Mouse (Mus musculus): ENCODE measurements at regions not wholly inside any gene's neighbourhood (a gene's known extent, or its start where the extent isn't known, plus 50 kb on each side); places are given as distances from the start of the nearest gene placed in this dataset.

- H3K4me1 ChIP-seq (replicated peaks; ENCODE audit: control insufficient read depth, insufficient read depth, low read length): no peaks in the 10 kb centered on the region
- no peak overlapping the region for H3K4me2 ChIP-seq (replicated peaks; ENCODE audit: low read depth)
- H3K4me3 ChIP-seq (ENCODE audit: low read depth, low read length): no peak overlapping the region
- no peaks in the 10 kb centered on the region for H3K36me3 ChIP-seq (ENCODE audit: control insufficient read depth, insufficient read depth)
- no peaks in the 10 kb centered on the region for H3K27me3 ChIP-seq (replicated peaks; ENCODE audit: control insufficient read depth, insufficient read depth, low read length)
- no peaks in the 10 kb centered on the region for H3K9me3 ChIP-seq (ENCODE audit: control insufficient read depth)
- 82% methylated on average over 4 of the region's 4 CpGs for WGBS
- H3K9ac ChIP-seq (ENCODE audit: low read depth, low read length): no peak overlapping the region
- ATAC-seq: no peak
- H3K27ac ChIP-seq (ENCODE audit: low read depth, low read length): no peak overlapping the region
- no peak for TF ChIP-seq CTCF (IDR thresholded peaks at IDR 0.05; ENCODE audit: low read depth)
These were observed 250.3 kb downstream of the Gm826 start for GRCm38 (mm10) chr2:160083674-160084073.

DNA sequence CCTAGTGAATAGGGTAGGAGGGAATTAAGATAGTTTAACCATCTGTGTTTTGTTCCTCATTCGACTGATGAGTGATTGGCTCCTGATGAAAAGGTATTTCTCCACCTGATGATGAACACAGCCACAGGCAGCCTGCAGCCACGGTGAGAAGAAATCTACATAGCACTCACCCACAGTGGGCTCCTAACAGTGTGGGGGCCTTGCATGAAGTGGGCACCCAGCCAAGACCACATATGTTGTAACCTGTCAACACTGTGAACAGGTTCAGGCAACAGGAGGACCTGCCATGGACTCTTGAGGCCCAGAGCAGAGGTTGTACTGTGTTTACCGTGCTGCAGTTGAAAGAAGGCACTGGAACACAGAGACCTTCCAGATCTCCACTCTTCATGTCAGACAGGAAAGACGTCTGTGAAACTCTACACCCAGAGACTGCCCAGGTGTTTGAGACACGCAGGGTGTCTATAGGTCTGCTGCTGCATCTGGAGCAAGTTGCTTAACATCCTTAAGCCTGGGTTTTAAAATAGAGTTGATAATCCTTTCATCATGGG lies 251.8 kb downstream of the Gm826 start:
- Histone ChIP-seq H3K27me3 (replicated peaks; ENCODE audit: control insufficient read depth, insufficient read depth, low read length) (no peaks in the 10 kb centered on the region), H3K27ac (ENCODE audit: low read depth, low read length) (no peak overlapping the region), H3K9me3 (ENCODE audit: control insufficient read depth) (no peaks in the 10 kb centered on the region), H3K36me3 (ENCODE audit: control insufficient read depth, insufficient read depth) (no peaks in the 10 kb centered on the region), H3K4me2 (replicated peaks; ENCODE audit: low read depth) (no peak overlapping the region), H3K4me3 (ENCODE audit: low read depth, low read length) (no peak overlapping the region), H3K9ac (ENCODE audit: low read depth, low read length) (no peak overlapping the region), H3K4me1 (replicated peaks; ENCODE audit: control insufficient read depth, insufficient read depth, low read length) (no peaks in the 10 kb centered on the region)
- TF ChIP-seq CTCF (IDR thresholded peaks at IDR 0.05; ENCODE audit: low read depth): no peak
- ATAC-seq: no peak
- WGBS: 67% methylated on average over 5 of the region's 5 CpGs

- no peaks in the 10 kb centered on the region for H3K27me3 ChIP-seq (replicated peaks; ENCODE audit: control insufficient read depth, insufficient read depth, low read length)
- ATAC-seq: no peak
- no peak overlapping the region for H3K4me3 ChIP-seq (ENCODE audit: low read depth, low read length)
- no peaks in the 10 kb centered on the region for H3K4me1 ChIP-seq (replicated peaks; ENCODE audit: control insufficient read depth, insufficient read depth, low read length)
- no peak for TF ChIP-seq CTCF (IDR thresholded peaks at IDR 0.05; ENCODE audit: low read depth)
- H3K36me3 ChIP-seq (ENCODE audit: control insufficient read depth, insufficient read depth): no peaks in the 10 kb centered on the region
- H3K4me2 ChIP-seq (replicated peaks; ENCODE audit: low read depth): no peak overlapping the region
- 53% methylated on average over 3 of the region's 3 CpGs for WGBS
- H3K9me3 ChIP-seq (ENCODE audit: control insufficient read depth): no peaks in the 10 kb centered on the region
- no peak overlapping the region for H3K9ac ChIP-seq (ENCODE audit: low read depth, low read length)
- H3K27ac ChIP-seq (ENCODE audit: low read depth, low read length): no peak overlapping the region
These were observed 258.3 kb downstream of the Gm826 start for GRCm38 (mm10) chr2:160075694-160076093.

GRCm38 (mm10) chr2:160070441-160070840 lies 263.5 kb downstream of the Gm826 start:
- Histone ChIP-seq H3K9me3 (ENCODE audit: control insufficient read depth) (no peaks in the 10 kb centered on the region), H3K4me1 (replicated peaks; ENCODE audit: control insufficient read depth, insufficient read depth, low read length) (no peaks in the 10 kb centered on the region), H3K9ac (ENCODE audit: low read depth, low read length) (no peak overlapping the region), H3K4me2 (replicated peaks; ENCODE audit: low read depth) (no peak overlapping the region), H3K4me3 (ENCODE audit: low read depth, low read length) (no peak overlapping the region), H3K36me3 (ENCODE audit: control insufficient read depth, insufficient read depth) (no peaks in the 10 kb centered on the region), H3K27ac (ENCODE audit: low read depth, low read length) (no peak overlapping the region), H3K27me3 (replicated peaks; ENCODE audit: control insufficient read depth, insufficient read depth, low read length) (no peaks in the 10 kb centered on the region)
- ATAC-seq: peak; percentile 62
- no peak for TF ChIP-seq CTCF (IDR thresholded peaks at IDR 0.05; ENCODE audit: low read depth)
- 57% methylated on average over 2 of the region's 2 CpGs for WGBS

DNA sequence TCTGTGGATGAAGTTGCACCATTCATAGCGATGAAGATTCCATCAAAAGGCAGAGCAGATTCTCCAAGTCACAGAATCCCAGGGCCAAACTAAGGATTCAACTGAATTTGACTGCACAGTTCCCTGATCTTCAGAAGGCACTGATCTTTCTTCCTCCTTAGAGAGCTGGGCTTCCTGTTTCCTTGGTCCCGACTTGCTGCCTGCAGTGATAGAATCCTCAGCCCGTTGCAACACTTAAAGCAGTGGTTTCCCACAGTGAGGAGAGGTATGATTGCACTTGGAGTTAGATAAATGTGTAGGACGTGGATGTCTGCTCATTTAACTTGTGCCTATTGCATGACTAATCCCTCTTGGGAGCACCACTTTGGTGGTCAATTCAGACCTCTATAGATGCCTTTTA lies 265.2 kb downstream of the Gm826 start:
- H3K4me3 ChIP-seq (ENCODE audit: low read depth, low read length): no peak overlapping the region
- H3K27ac ChIP-seq (ENCODE audit: low read depth, low read length): no peak overlapping the region
- TF ChIP-seq CTCF (IDR thresholded peaks at IDR 0.05; ENCODE audit: low read depth): no peak
- H3K9me3 ChIP-seq (ENCODE audit: control insufficient read depth): no peaks in the 10 kb centered on the region
- H3K4me1 ChIP-seq (replicated peaks; ENCODE audit: control insufficient read depth, insufficient read depth, low read length): no peaks in the 10 kb centered on the region
- H3K4me2 ChIP-seq (replicated peaks; ENCODE audit: low read depth): no peak overlapping the region
- H3K27me3 ChIP-seq (replicated peaks; ENCODE audit: control insufficient read depth, insufficient read depth, low read length): no peaks in the 10 kb centered on the region
- H3K9ac ChIP-seq (ENCODE audit: low read depth, low read length): no peak overlapping the region
- no peaks in the 10 kb centered on the region for H3K36me3 ChIP-seq (ENCODE audit: control insufficient read depth, insufficient read depth)
- ATAC-seq: no peak
- WGBS: 77% methylated on average over 4 of the region's 4 CpGs

- H3K4me2 ChIP-seq (replicated peaks; ENCODE audit: low read depth): no peak overlapping the region
- TF ChIP-seq CTCF (IDR thresholded peaks at IDR 0.05; ENCODE audit: low read depth): no peak
- no peak overlapping the region for H3K4me3 ChIP-seq (ENCODE audit: low read depth, low read length)
- WGBS: 81% methylated on average over 9 of the region's 9 CpGs
- no peaks in the 10 kb centered on the region for H3K27me3 ChIP-seq (replicated peaks; ENCODE audit: control insufficient read depth, insufficient read depth, low read length)
- H3K4me1 ChIP-seq (replicated peaks; ENCODE audit: control insufficient read depth, insufficient read depth, low read length): no peaks in the 10 kb centered on the region
- H3K36me3 ChIP-seq (ENCODE audit: control insufficient read depth, insufficient read depth): no peaks in the 10 kb centered on the region
- no peak for ATAC-seq
- H3K9ac ChIP-seq (ENCODE audit: low read depth, low read length): no peak overlapping the region
- no peak overlapping the region for H3K27ac ChIP-seq (ENCODE audit: low read depth, low read length)
- no peaks in the 10 kb centered on the region for H3K9me3 ChIP-seq (ENCODE audit: control insufficient read depth)
These were observed 266.1 kb downstream of the Gm826 start for GRCm38 (mm10) chr2:160067904-160068303.

Measured in intestine, postnatal 0 days (tissue).